Mouse (Mus musculus) embryonic fibroblast, embryonic 13.5 days (primary cell): Measurements from ENCODE around the gene Btbd18.

Experiments used
- CTCF ChIP-seq: IDR thresholded peaks from 2 replicates; pipeline ENCODE4 v1.5.1; 2011; ENCODE audit warnings: mild to moderate bottlenecking, control low read depth, low read length, moderate library complexity, borderline replicate concordance; ENCODE audit not compliant: insufficient read depth
- POLR2A ChIP-seq: IDR thresholded peaks from 2 replicates; pipeline ENCODE4 v1.6.1; 2011; ENCODE audit warnings: low read depth, mild to moderate bottlenecking, control low read depth, low read length, moderate library complexity

DNA sequence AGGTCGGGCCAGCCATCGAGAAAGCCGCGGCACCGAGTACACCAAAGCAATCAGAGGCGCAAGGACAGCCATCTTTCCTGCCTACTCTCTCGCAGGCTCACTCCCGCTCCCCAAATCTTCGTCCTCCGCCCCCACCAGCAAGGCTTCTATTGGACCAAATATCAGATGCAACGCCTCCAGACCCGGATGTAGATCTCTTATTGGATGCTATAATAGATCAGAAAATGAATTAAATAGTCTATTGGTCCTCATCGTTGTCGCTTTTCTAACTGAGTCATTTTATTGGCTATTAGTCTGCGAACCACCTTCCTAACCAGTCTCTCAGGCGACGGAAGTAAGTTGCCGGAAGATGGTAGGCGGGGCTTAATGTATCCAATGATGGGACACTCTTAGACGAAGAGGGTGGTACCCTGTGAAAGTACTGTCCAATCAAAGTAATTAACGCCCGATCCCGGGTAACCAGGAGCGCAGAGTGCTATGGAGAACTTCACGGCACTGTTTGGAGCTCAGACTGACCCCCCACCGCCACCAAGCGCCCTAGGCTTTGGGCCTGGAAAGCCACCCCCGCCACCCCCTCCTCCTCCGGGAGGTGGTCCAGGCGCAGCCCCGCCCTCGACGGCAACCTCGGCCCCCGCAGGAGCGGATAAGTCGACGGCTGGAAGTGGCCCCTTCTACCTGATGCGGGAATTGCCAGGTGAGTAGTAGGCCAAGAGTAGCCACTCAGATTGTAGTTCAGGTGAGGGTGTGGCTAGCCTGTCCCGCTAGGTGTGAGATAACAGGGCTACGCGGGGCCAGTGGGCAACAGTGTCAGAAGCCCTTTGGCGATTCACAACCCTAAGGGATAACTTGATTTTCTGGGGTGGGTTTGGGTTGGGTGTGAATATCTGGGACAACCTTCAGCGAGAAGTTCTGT lies 19.3 kb downstream of the Btbd18 start, which contains the start of the genes Gm28635 and Med19:
- no peak for TF ChIP-seq CTCF
- peak; percentile 64; the same call in 1 of the 2 replicates for TF ChIP-seq POLR2A
